Mouse (Mus musculus): Measurements from ENCODE around the gene Ndrg3. TPM values are rescaled to one million over a fixed set of nuclear protein-coding genes. Genes with fewer than 3 reads are reported as not detected.

The Ndrg3 gene
- polyA plus RNA-seq, 1 experiment, result 97.8 TPM

DNA sequence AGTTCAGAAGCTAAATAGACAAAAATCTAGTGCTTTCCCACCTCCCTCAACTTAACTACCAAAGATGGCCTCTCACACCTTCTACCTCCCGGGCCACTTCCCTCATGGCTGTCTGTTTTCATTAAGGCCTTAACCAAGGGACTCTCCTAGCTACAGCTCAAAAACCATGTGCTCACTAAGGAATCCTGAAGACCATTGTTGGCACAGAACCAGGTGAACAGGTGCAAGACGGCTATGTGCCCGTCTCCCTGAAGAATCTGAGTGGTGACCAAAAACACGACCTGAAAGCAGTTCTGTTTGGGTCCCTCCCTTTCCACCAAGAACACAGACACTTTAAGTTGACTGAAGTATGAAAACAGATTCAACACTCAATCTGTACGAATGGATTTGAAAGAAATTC lies 6.4 kb upstream of the Ndrg3 start:
- TF ChIP-seq CTCF (conservative IDR thresholded peaks at IDR 0.05; ENCODE audit: insufficient read depth, insufficient read length, low read depth, low read length), result no peak
- TF ChIP-seq POLR2A (IDR thresholded peaks at IDR 0.05; ENCODE audit: low read depth, low read length), result no peak
- 90% methylated on average over 5 of the region's 5 CpGs for WGBS

DNA sequence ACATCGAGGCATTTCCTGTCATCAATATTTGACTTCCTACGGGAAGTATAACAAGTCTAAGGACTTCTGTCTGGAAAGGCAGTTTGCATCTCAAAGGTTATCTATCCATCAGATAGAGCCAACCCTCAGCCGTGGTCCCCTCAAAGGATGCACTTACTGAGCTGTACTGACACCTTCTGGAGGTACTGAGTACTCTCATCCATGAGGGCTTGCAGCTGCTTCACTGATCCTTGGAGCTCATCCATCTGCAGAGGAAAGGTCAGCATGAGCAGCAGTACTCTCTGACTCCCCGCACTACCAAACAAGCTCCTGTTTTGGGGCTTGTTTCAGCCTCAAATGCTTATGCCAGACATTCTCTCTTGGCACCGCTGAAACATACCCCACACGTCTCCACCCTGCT lies 4.7 kb upstream of the Ndrg3 start:
- Histone ChIP-seq H3K4me1 (ENCODE audit: control insufficient read depth, insufficient read depth, low read length) (no peaks in the 10 kb centered on the region), H3K27me3 (replicated peaks; ENCODE audit: control insufficient read depth, insufficient read depth, low read length) (no peaks in the 10 kb centered on the region), H3K27ac (ENCODE audit: insufficient read depth, low read depth, low read length) (no peak overlapping the region), H3K36me3 (ENCODE audit: control insufficient read depth, insufficient read depth, low read length) (no peaks in the 10 kb centered on the region), H3K4me3 (ENCODE audit: insufficient read depth, low read depth, low read length) (no peak overlapping the region)
- DNase-seq, result peak; percentile 81
- TF ChIP-seq POLR2A (IDR thresholded peaks at IDR 0.05; ENCODE audit: low read depth, low read length), result no peak
- TF ChIP-seq CTCF (conservative IDR thresholded peaks at IDR 0.05; ENCODE audit: insufficient read depth, insufficient read length, low read depth, low read length), result peak; percentile 86
- WGBS, result 45% methylated on average over 6 of the region's 6 CpGs

More for the DNA sequence above, 6.4 kb upstream of the Ndrg3 start:
- Histone ChIP-seq H3K27ac (ENCODE audit: insufficient read depth, low read depth, low read length) (no peak overlapping the region), H3K4me1 (ENCODE audit: control insufficient read depth, insufficient read depth, low read length) (no peaks in the 10 kb centered on the region), H3K27me3 (replicated peaks; ENCODE audit: control insufficient read depth, insufficient read depth, low read length) (no peaks in the 10 kb centered on the region), H3K36me3 (ENCODE audit: control insufficient read depth, insufficient read depth, low read length) (no peaks in the 10 kb centered on the region), H3K4me3 (ENCODE audit: insufficient read depth, low read depth, low read length) (no peak overlapping the region)
- no peak for DNase-seq

DNA sequence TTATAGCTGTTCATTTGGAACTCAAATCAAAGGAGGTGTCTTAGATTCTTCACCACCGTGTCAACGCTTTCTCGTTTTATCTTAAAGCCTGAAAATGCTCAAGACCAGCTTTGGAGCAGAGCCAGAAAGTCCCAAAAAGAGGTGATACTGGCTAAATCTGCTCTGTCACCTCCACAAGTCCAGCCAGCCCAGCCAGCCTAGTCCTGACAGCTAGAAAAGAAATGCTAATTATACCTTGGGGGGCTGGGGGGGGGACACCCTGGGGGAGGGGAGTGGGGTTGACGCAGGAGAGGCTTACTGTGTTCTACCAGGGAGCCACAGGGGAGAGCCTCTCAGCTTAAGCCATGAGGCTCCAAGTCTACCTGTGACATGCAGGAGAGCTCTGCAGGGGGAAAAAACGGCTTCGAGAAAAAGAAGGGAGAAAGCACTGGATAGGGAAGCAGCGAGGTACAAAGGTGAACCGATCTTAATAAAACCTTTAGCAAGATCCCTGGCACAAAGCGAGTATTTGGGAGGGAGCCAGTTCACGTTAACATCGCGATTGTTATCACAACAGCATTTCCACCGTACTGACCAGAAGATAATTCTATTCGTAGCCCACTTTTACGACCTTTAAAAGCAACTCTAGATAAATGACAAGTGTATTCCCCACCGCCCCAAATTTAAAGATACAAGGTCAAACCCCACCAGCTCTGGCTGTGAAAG lies 977 bp downstream of the Ndrg3 start:
- Histone ChIP-seq H3K27ac (ENCODE audit: insufficient read depth, low read depth, low read length) (no peak overlapping the region; the same call in 1 of the 2 replicates), H3K4me3 (ENCODE audit: insufficient read depth, low read depth, low read length) (peak overlapping the region; percentile 80), H3K4me1 (ENCODE audit: control insufficient read depth, insufficient read depth, low read length) (peaks cover 2% of the 10 kb centered on the region; the same call in 1 of the 2 replicates), H3K27me3 (replicated peaks; ENCODE audit: control insufficient read depth, insufficient read depth, low read length) (no peaks in the 10 kb centered on the region), H3K36me3 (ENCODE audit: control insufficient read depth, insufficient read depth, low read length) (no peaks in the 10 kb centered on the region)
- 6% methylated on average over 16 of the region's 16 CpGs for WGBS
- TF ChIP-seq POLR2A (IDR thresholded peaks at IDR 0.05; ENCODE audit: low read depth, low read length) (no peak), CTCF (conservative IDR thresholded peaks at IDR 0.05; ENCODE audit: insufficient read depth, insufficient read length, low read depth, low read length) (no peak)
- peak; percentile 64 for DNase-seq

DNA sequence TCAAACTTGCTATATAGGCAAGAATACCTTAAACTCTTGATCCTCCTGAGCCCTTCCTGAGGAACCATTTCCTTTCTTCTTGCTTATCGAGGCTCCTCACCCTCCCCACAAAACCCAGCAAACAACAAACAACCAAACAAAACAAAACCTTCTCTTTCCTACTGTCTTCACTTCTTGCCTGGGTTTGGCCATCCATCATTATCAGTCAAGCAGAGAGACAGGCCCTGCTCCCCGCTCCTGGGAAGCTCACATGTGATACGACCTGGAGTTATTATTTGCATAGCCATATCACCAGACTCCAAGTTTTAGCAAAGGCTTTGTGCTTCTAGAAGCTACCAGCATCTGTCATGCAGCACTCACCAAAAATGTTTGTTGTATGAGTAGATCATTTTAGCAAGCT lies 4.5 kb downstream of the Ndrg3 start:
- no peak for TF ChIP-seq POLR2A (IDR thresholded peaks at IDR 0.05; ENCODE audit: low read depth, low read length)
- no peak for TF ChIP-seq CTCF (conservative IDR thresholded peaks at IDR 0.05; ENCODE audit: insufficient read depth, insufficient read length, low read depth, low read length)
- Histone ChIP-seq H3K27me3 (replicated peaks; ENCODE audit: control insufficient read depth, insufficient read depth, low read length) (no peaks in the 10 kb centered on the region), H3K27ac (ENCODE audit: insufficient read depth, low read depth, low read length) (no peak overlapping the region), H3K4me1 (ENCODE audit: control insufficient read depth, insufficient read depth, low read length) (peaks cover 8% of the 10 kb centered on the region), H3K36me3 (ENCODE audit: control insufficient read depth, insufficient read depth, low read length) (no peaks in the 10 kb centered on the region), H3K4me3 (ENCODE audit: insufficient read depth, low read depth, low read length) (no peak overlapping the region)
- DNase-seq, result no peak
- WGBS, result 56% methylated on average over 3 of the region's 3 CpGs

DNA sequence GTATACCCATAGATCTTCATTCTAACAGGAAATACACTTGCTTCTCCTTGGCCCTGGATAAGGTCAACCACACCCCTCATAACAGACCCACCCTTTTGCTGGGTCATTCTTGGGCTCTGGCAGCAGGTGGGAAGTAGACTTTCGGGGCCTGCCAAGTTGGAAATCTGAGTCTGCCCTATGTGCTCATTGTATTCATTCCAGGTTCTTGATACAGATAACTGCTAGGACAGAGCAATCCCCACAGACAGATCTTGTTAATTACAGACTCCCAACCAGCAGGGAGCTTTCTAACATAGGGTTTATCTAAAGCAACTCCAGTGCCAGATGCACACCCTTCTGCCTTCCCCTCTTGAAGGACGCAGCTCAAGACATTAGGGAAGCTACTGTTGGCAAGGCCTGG lies 9.0 kb downstream of the Ndrg3 start:
- Histone ChIP-seq H3K36me3 (ENCODE audit: control insufficient read depth, insufficient read depth, low read length) (no peaks in the 10 kb centered on the region), H3K4me3 (ENCODE audit: insufficient read depth, low read depth, low read length) (no peak overlapping the region), H3K27ac (ENCODE audit: insufficient read depth, low read depth, low read length) (0 out of 2 replicates have a peak overlapping the region, but pooled peaks have one; percentile 46), H3K27me3 (replicated peaks; ENCODE audit: control insufficient read depth, insufficient read depth, low read length) (no peaks in the 10 kb centered on the region), H3K4me1 (ENCODE audit: control insufficient read depth, insufficient read depth, low read length) (peaks cover 6% of the 10 kb centered on the region)
- peak; percentile 12 for DNase-seq
- TF ChIP-seq CTCF (conservative IDR thresholded peaks at IDR 0.05; ENCODE audit: insufficient read depth, insufficient read length, low read depth, low read length) (no peak), POLR2A (IDR thresholded peaks at IDR 0.05; ENCODE audit: low read depth, low read length) (no peak)
- WGBS, result 66% methylated on average over 2 of the region's 2 CpGs

DNA sequence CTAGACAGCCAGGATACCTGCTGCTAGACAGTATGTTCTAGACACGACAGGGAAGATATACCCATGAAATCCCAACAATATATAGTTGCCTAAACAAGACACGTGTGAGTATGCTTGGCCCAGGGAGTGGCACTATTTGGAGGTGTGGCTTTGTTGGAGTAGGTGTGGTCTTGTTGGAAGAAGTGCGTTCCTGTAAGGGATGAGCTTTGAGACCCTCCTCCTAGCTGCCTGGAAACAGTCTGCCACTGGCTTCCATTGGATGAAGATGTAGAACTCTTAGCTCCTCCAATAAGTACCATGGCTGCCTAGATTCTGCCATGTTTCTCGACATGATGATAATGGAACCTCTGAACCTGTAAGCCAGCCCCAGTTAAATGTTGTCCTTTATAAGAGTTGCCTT lies 10.6 kb downstream of the Ndrg3 start:
- Histone ChIP-seq H3K4me3 (ENCODE audit: insufficient read depth, low read depth, low read length) (no peak overlapping the region), H3K27me3 (replicated peaks; ENCODE audit: control insufficient read depth, insufficient read depth, low read length) (no peaks in the 10 kb centered on the region), H3K36me3 (ENCODE audit: control insufficient read depth, insufficient read depth, low read length) (no peaks in the 10 kb centered on the region), H3K4me1 (ENCODE audit: control insufficient read depth, insufficient read depth, low read length) (peaks cover 9% of the 10 kb centered on the region), H3K27ac (ENCODE audit: insufficient read depth, low read depth, low read length) (no peak overlapping the region)
- DNase-seq, result no peak
- TF ChIP-seq POLR2A (IDR thresholded peaks at IDR 0.05; ENCODE audit: low read depth, low read length), result no peak
- WGBS, result 88% methylated on average over 4 of the region's 4 CpGs

DNA sequence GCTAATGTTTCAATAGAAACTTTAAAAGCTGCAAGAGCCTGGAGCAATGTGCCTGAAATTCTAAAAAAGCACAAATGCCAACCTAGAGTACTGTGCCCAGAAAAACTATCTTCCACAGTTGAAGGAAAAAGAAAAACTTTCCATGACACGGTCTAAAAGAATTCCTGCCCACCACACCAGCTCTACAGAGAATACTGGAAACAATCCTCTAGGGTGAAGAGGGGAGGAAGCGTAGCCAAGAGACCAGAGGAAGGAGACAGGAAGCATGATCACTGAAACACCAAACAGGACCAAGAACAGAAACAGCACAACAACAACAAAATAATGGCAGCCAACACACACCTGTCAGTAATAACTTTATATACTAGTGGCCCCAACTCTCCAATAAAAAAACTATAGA lies 11.8 kb downstream of the Ndrg3 start:
- 41% methylated on average over 2 of the region's 2 CpGs for WGBS
- Histone ChIP-seq H3K36me3 (ENCODE audit: control insufficient read depth, insufficient read depth, low read length) (no peaks in the 10 kb centered on the region), H3K4me1 (ENCODE audit: control insufficient read depth, insufficient read depth, low read length) (peaks cover 11% of the 10 kb centered on the region), H3K4me3 (ENCODE audit: insufficient read depth, low read depth, low read length) (no peak overlapping the region), H3K27me3 (replicated peaks; ENCODE audit: control insufficient read depth, insufficient read depth, low read length) (no peaks in the 10 kb centered on the region), H3K27ac (ENCODE audit: insufficient read depth, low read depth, low read length) (no peak overlapping the region)
- TF ChIP-seq POLR2A (IDR thresholded peaks at IDR 0.05; ENCODE audit: low read depth, low read length) (no peak), CTCF (conservative IDR thresholded peaks at IDR 0.05; ENCODE audit: insufficient read depth, insufficient read length, low read depth, low read length) (no peak)
- DNase-seq, result no peak

All from kidney, adult 2 months (tissue).